Mouse (Mus musculus): ENCODE results near the gene Arl5a.

Gene Arl5a

DNA sequence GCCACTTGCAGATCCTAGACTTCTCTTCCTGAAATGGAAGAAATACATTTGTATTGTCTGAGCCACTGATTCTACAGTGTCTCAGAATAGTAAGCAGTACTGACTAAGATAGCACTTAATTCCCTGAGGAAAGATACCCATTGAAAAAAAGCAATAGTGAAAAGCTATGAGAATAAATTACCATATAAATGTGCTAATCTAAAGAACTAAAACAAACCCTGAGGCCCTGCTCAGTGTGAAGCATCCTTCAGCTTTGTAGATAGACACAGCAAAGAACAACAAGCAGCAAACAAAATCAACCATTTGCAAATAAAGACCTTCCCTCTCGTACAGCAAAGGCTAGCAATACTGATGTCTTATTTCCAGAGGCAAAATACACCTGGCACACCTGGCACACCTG lies 65.0 kb downstream of the Arl5a start:
- DNase-seq: no peak

DNA sequence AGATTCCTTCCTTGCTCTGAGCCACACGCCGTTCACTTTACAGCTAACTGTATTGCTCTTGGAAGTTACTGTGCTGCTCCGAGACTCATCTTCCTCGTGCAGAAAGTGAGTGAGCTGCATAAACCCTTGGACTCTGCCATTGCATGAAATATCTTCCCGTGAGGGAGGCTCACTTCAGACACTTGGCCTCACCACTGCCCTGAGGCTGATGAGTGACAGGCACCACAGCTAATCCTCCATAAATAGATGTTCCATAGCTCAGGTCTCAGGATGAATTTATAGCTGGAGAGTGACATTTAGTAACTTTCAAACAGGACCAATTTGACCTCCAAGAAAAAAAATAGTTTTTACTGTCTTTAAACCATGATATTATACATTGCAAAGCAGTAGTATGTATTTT lies 66.5 kb downstream of the Arl5a start:
- no peak for DNase-seq

DNA sequence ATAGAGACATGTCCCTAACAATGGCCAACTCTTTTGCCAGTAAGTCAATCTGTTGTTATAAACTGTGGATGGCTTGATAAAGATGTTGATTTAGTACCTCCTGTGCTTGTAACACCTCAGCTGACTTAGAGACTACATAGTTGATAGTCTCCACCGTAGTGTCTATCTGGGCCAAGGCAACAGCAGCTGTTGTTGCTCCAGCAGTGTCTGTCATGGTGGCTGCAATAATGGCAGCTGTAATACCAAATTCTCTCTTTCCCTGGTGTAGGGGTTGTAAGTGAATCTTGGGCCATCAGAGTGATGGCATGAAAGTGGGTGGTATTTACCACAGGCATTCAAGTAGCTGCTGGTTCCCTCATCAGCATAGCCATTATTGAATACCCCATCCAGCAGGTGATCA lies 73.7 kb downstream of the Arl5a start:
- no peak for DNase-seq

All from kidney, adult 11 months (tissue).